19 mouse cellular contexts compared by ENCODE assay signal in the genomic region with DNA sequence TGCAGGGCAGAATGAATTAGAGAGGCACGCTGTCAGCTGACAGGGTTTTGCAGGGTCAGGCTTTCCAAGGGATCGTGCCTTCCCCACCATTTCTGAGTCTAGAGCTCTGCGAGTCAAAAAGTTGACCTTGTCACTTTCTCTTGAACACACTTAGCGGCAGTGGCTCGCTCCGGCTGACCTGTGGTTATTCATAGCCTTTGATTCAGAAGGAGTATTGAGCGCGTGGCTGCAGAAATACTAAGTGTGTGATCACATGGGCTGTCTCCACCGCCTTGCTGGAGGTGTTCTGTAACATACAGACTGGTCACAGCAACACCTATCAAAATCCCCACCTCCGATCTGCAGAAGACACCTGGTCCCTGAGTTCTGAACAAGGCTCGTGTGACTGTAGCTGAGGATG.
"Had no signal": no experiment of that assay in that cellular context is flagged by ENCODE, and none has a peak within 500 bp of the region (broad histone marks: within the 10 kb centered on the region; RNA-seq: fewer than 3 reads in every experiment).

No protein-coding gene starts in this region.

- DNase-seq: kidney, postnatal 4 days; liver, postnatal 0 days; lung, embryonic 14.5 days; right cerebral cortex, adult 18-20 months; right cerebral cortex, postnatal 14 days; right cerebral cortex, postnatal 4 days; thymus, adult 2 months; thymus, postnatal 14 days; thymus, postnatal 4 days had no signal

- H3K9me3 ChIP-seq: limb, embryonic 10.5 days; limb, embryonic 13.5 days; midbrain, embryonic 12.5 days; midbrain, embryonic 15.5 days; neural tube, embryonic 12.5 days; neural tube, embryonic 15.5 days had no signal

- H3K36me3 ChIP-seq: limb, embryonic 10.5 days; limb, embryonic 13.5 days; midbrain, embryonic 12.5 days; midbrain, embryonic 15.5 days; neural tube, embryonic 12.5 days; neural tube, embryonic 15.5 days had no signal

- H3K4me3 ChIP-seq: limb, embryonic 10.5 days; limb, embryonic 13.5 days; midbrain, embryonic 12.5 days; midbrain, embryonic 15.5 days; neural tube, embryonic 12.5 days; neural tube, embryonic 15.5 days had no signal

- H3K27ac ChIP-seq: limb, embryonic 10.5 days; limb, embryonic 13.5 days; liver, embryonic 14.5 days; macrophage; midbrain, embryonic 12.5 days; midbrain, embryonic 15.5 days; neural tube, embryonic 12.5 days; neural tube, embryonic 15.5 days; stomach, postnatal 0 days had no signal

- H3K4me2 ChIP-seq: limb, embryonic 13.5 days; lung, embryonic 14.5 days; midbrain, embryonic 12.5 days; midbrain, embryonic 15.5 days; neural tube, embryonic 12.5 days; neural tube, embryonic 15.5 days had no signal

- H3K4me1 ChIP-seq: limb, embryonic 13.5 days had no signal

- ATAC-seq: liver, postnatal 0 days; lung, postnatal 0 days; midbrain, embryonic 15.5 days had no signal

- H3K9ac ChIP-seq: limb, embryonic 13.5 days; liver, embryonic 14.5 days; liver, postnatal 0 days; lung, embryonic 14.5 days; midbrain, embryonic 12.5 days; midbrain, embryonic 15.5 days; neural tube, embryonic 12.5 days; neural tube, embryonic 15.5 days had no signal
